Mouse (Mus musculus) heart, postnatal 25 days (tissue): ENCODE results near the gene Frk. TPM values are rescaled to one million over a fixed set of nuclear protein-coding genes. Genes with fewer than 3 reads are reported as not detected.
"Not testable (repeated sequence)": the region's sequence is repeated elsewhere in the genome, so short reads cannot be mapped to it uniquely, and the experiment has no call there.

Experiments used
- DNase-seq: peaks from one replicate; pipeline ENCODE4 v3.0.0; 2022; ENCODE audit warnings: low spot score
- intact Hi-C: fragments of 180-260 bp; cut with DNase I; formaldehyde crosslinking; loops from one replicate; pipeline ENCODE4 v1.15.1; 2025
- total RNA-seq, 2 experiments: library from RNA; stranded (reverse); gene quantifications; 2 replicates each; pipeline ENCODE4 v1.2.3; 2021

The Frk gene
- total RNA-seq = 1 to 10 TPM; 1.6 to 2.1 TPM

DNA sequence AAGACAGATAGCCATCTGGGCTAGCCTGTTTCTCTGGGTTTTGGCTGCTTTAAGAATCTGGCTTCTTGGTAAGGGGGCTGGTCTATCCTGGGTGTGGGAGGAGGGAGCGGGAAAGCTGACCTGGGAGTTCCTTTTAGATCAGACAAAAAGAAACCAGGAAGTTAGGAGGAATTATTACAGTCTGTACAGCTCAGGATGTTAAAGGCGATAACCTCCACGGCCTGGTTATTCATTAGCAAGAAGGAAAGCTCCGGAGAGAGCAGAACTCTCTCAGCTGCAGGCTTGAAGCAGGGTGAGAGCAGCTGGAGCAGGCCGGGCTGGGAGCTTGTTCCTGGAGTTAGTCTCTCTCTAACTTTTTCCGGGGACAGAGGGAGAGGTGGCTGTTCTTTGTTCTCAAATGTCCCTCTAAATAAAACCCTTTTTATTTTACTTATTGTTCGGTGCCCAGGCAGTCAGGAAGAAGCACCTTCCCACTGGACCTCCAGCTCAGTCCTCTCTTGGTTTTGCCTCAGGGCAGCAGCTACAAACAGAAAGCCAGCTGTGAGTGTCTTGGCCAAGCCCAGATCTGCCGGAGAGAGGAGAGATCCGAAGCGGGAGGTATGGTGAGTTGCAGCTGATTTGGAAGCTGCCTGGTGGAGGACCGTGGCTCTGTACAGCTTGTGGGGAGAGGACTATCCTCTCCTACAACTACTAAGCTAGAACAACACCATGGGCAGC lies at the start of gene Frk:
TSS of gene Frk (plus strand) at position 103 of the 717 bp plus-strand sequence.
- intact Hi-C loops = no loop called here
- no peak for DNase-seq

GRCm38 (mm10) chr10:34434191-34434590 lies 49.0 kb upstream of the Frk start:
- intact Hi-C loops, DNase-seq: not testable (repeated sequence)

GRCm38 (mm10) chr10:34449469-34449868 lies 33.7 kb upstream of the Frk start:
- intact Hi-C loops = no loop called here
- no peak for DNase-seq

DNA sequence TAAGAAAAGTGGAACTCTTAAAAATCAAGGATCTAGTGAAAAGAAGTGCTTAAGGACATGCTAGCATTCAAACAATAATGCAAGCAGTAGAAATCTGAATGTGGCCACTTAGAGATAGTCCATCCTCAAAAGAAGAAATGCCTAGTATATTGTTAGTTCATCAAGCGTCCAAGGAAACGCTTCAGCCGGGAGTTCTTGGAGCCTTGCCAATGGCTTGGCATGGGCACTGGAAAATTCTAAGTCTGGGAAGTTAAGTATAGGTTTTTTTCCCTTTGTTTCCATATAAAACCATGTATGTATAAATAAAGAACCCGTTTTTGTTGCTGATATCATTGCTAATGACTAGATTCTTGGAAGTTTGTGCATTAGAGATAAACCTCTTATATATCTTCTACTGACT lies 21.7 kb upstream of the Frk start:
- intact Hi-C loops = no loop called here
- DNase-seq = no peak

DNA sequence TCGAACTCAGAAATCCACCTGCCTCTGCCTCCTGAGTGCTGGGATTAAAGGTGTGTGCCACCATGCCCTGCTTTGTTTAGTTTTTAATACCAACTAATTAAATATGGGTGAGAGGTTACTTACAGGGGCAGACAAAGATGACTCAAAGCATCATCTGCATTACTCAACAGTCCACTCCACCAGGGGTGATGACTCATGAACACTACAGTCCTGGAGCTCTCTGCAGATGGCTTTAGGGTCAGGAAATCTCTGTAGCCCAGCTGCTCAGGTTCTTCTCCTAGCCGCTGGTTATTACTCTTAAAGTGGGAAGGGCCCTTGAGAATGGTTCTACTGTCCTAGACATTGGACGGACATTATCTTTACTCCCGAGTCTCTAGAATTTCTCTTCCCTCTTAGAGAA lies 18.9 kb upstream of the Frk start:
- intact Hi-C loops = no loop called here
- DNase-seq = no peak

GRCm38 (mm10) chr10:34469037-34469436 lies 14.2 kb upstream of the Frk start:
- DNase-seq = no peak
- intact Hi-C loops = no loop called here

DNA sequence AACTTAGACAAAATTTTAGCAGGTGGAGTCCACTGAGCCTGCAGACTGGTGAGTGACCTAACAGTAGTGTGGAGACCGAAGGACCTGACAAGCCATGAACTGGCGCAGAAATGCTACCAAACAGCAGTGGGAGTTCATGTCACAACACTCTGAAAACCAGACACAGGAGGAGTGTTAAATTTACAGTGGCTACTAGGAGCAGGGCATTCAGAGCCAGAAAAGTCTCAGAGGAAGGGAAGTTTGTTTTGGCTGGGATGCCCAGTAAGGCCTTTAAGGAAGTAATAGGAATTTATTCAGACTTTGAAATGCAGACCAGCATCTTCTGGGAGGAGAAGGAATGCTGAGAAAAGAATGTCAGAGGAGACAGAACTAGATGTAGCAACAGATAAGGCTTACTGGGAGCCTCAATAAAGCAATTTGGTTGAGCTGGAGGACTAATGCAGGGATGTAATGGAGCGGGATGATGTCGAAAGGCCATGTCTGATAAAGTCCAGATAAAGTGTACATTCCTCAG lies 3.2 kb upstream of the Frk start:
- no peak for DNase-seq
- intact Hi-C loops = no loop called here

GRCm38 (mm10) chr10:34484014-34484411 lies 814 bp downstream of the Frk start:
- intact Hi-C loops = no loop called here
- no peak for DNase-seq

DNA sequence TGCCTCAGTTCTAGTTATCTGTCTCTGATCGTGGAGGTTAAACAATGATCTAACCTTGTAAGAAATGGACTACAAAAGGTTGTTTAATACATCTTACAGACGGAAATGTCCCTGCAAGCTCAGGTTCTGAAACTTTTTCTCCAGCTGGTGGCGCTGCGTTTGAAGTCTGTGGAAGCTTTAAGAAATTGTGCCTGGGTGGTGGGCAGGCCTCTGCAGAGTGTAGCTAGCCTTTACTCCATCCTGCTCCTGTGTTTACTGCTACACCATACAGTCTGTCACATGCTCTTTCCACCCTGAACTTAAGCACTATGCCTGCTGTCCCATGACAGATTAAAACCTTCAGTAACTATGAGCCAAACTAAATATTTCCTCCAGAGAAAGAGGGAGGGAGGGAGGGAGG lies 1.9 kb downstream of the Frk start:
- no peak for DNase-seq
- intact Hi-C loops = no loop called here

GRCm38 (mm10) chr10:34507807-34508206 lies 24.6 kb downstream of the Frk start:
- no peak for DNase-seq
- intact Hi-C loops = no loop called here

DNA sequence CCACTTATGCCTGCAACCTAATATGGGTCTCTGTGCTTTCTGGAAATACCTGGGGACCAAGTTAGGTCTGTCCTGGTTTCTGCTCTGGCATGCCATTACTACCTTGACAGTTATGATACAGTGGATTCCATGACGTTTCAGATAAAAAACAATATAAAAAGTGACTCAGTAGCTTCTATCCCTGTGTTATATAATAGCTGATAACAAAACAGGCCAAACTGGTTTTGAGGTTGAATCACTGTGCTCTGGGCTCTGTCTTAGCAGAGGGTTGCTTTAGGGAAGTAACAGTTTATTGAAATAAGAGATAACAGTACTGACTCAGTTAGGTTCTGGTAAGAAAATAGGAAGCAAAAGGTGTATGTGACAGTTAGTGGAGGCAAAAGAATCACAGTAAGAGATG lies 25.4 kb downstream of the Frk start:
- intact Hi-C loops = no loop called here
- DNase-seq = no peak

GRCm38 (mm10) chr10:34509256-34509655 lies 26.1 kb downstream of the Frk start:
- intact Hi-C loops = no loop called here
- DNase-seq = no peak

DNA sequence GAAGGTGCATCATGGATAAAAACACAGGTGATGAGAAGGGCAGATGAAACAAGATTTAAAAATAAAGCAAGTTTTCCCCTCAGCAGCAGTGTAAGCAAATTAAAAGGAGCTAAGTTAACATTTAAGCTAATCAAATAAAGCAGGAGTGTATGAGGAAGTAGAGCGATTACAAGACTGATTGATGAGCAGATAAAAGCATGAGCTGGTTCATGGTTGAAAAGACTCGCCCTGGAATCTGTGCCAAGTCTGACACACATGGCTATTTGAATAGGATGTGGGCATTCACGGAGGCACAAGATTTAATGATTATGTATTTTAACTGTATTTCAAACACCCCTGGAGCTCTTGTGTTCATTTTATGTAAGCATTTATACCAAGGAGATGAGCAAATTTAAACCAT lies 28.0 kb downstream of the Frk start:
- intact Hi-C loops = no loop called here
- no peak for DNase-seq

GRCm38 (mm10) chr10:34512551-34512950 lies 29.4 kb downstream of the Frk start:
- no peak for DNase-seq

DNA sequence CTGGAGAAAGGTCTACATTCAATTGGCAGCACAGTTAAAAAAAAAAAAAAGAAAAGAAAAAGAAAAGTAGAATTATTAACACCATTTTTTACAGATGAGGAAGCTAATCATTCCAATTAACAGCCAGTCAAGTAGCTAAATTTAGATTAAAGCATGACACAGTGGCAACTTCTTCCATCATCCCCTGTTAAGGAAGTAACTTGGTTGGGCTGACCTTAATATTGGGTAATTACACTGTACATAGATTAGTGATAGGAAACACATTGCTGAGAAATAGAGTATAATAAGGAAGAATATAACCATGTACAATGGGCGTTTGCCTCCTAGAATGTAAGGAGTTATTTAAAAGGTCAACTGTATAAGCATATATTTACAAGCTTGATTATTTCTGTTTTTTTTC lies 42.4 kb downstream of the Frk start:
- DNase-seq = no peak
- intact Hi-C loops = no loop called here

More at GRCm38 (mm10) chr10:34512551-34512950, 29.4 kb downstream of the Frk start:
- intact Hi-C loops = no loop called here

DNA sequence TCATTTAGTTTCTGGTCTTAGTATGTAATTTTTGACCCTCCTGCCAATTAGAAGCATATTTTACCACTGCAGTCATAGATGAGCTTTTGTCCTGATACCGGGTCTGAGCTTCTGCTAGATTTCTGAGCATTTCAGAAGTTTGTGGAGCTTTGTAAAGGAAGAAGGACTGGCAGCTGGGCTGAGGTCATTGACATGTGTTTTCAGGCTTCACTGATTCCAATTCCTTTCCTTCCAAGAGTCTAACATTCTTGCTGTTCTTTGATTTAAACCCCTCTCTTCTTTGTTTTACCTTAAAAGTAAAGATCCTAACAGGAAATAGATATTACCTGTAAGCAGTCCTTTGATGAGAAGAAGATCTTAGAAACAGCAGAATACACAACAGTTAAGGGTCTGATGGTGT lies 48.6 kb downstream of the Frk start:
- no peak for DNase-seq
- intact Hi-C loops = no loop called here

GRCm38 (mm10) chr10:34532507-34532906 lies 49.3 kb downstream of the Frk start:
- no peak for DNase-seq
- intact Hi-C loops = no loop called here

- intact Hi-C loops = no loop called here
- no peak for DNase-seq
These were observed 57.5 kb downstream of the Frk start for GRCm38 (mm10) chr10:34540687-34541086.

DNA sequence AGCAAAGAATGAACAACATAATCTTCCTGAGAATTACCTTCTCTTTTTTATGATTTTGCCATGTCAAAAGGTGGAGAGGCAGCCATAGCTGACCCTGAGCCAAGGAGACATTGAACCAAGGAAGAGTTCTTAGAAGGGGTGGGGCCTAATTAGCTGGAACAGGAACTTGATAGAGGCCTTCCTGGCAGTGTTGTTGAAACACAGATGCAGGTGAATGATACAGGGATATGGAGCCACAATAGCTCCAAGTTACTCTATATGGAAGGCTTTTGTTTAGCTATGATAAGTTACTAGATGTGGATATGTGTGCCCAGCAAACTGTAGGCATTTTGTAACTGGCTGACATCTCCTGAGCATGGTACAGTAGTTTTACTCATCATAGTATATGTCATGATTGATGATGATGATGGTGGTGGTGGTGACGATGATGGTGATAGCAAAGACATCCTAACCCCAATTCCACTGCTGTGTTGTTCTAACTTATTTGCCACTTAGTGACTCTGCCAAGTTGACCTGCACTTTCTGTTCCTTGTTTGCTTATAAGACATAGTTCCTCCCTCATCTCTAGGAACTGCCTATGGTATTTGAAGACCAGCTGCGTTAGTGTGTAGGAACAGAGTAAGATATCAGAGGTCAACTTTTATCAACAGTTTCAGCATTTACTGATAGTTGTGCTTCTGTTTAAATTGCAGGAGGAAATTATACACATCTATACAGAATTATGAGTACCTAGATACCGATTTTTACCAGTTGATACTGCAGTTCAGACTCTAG lies 58.7 kb downstream of the Frk start:
- intact Hi-C loops = no loop called here
- no peak for DNase-seq

DNA sequence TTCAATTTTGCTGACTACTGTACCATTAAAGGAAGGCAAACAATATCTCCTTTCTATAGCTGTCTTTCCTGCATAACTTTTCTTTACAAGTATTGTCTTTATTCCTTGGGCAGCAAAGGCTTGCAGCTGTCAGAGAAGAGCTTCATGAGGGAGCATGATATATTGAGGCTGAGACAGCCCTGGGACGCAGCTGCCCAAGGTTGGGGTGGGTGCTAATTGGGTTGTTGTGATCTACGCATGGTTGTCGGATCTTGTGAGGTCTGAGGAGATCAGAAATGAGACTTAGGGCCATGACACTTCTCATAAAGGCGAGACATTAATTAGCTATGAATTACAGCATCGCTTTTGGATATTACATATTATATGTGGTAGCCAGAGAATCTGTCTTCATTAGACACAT lies 67.4 kb downstream of the Frk start:
- intact Hi-C loops = no loop called here
- DNase-seq = no peak

DNA sequence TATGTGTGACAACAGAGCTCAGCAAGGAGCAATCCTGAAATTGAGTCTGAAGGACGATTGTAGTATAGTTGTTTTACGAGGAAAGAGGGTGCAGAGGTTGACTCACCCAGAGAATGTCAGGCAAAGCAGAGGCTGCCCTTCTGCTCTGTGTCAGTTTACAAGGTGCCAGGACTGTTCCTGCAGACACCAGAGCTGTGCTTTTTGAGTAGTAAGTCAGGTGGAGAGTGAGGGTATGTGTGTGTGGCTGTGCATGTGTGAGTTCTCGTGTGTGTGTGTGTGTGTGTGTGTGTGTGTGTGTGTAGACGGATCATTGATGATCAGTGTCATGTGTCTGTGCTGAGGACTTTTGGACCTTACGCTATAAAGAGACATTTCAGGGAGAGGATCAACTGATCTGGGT lies 68.4 kb downstream of the Frk start:
- DNase-seq = no peak
- intact Hi-C loops = no loop called here
